Comparison of ENCODE assay signal across 9 mouse cellular contexts in genomic region chr13:97837443-97838000, GRCm38 (mm10).
A peak's percentile ranks its signal among the peaks of the same experiment; 100 is the strongest.
DNase-seq lines count a peak whose midpoint lies in the region; ATAC-seq and TF ChIP-seq lines count a peak whose summit lies in the region.
"Had no signal": no experiment of that assay in that cellular context is flagged by ENCODE, and none has a peak within 500 bp of the region (broad histone marks: within the 10 kb centered on the region; RNA-seq: fewer than 3 reads in every experiment).

No protein-coding gene starts in this region.

- no peaks in the 10 kb centered on the region for H3K36me3 ChIP-seq in lung, embryonic 16.5 days (ENCODE audit: control insufficient read depth, insufficient read depth, low read length)

- no peak overlapping the region for H3K4me3 ChIP-seq in gastrocnemius, adult 2 months
- H3K4me3 ChIP-seq in lung, embryonic 16.5 days (ENCODE audit: low read length): no peak overlapping the region

- DNase-seq in gastrocnemius, postnatal 14 days: peak; percentile 13
- no peak for DNase-seq in gastrocnemius, adult 2 months
- DNase-seq in R1 (ENCODE audit: low read depth, low spot score): peak; percentile 35
- DNase-seq in heart, postnatal 14 days: peak; percentile 30 to 64
- no peak for DNase-seq in thymus, postnatal 14 days
- DNase-seq in thymus, postnatal 36 days: no peak

- no peak overlapping the region for H3K27ac ChIP-seq in gastrocnemius, adult 2 months
- H3K27ac ChIP-seq in lung, embryonic 16.5 days (ENCODE audit: low read length): no peak overlapping the region; the same call in 1 of the 2 replicates

- intact Hi-C loops in gastrocnemius, postnatal 14 days (cut with DNase I; ENCODE audit: low total_unique reads): no loop called here
- intact Hi-C loops in gastrocnemius, adult 2 months (cut with DNase I): no loop called here
- intact Hi-C loops in heart, postnatal 14 days (cut with DNase I): no loop called here

- peaks cover 6% of the 10 kb centered on the region for H3K4me1 ChIP-seq in lung, embryonic 16.5 days (replicated peaks; ENCODE audit: control insufficient read depth, insufficient read depth, low read length)

- TF ChIP-seq CTCF in gastrocnemius, adult 2 months (IDR thresholded peaks at IDR 0.05): no peak

- no peaks in the 10 kb centered on the region; the same call in 1 of the 2 replicates for H3K27me3 ChIP-seq in lung, embryonic 16.5 days (ENCODE audit: control insufficient read depth, insufficient read depth, low read depth, low read length)
- H3K27me3 ChIP-seq: CH12.LX had no signal

- H3K9me3 ChIP-seq in lung, embryonic 16.5 days (ENCODE audit: control insufficient read depth, low read length): no peaks in the 10 kb centered on the region

- 22% methylated on average over 7 of the region's 7 CpGs for WGBS in lung, embryonic 16.5 days

- ATAC-seq in lung, embryonic 16.5 days (ENCODE audit: low read depth): peak; percentile 74
- no peak for ATAC-seq in frontal cortex, adult (ENCODE audit: low TSS enrichment)

- H3K4me2 ChIP-seq in lung, embryonic 16.5 days (ENCODE audit: low read depth, low read length): no peak overlapping the region

- H3K9ac ChIP-seq in lung, embryonic 16.5 days (ENCODE audit: low read length): no peak overlapping the region

Comparison
In these comparisons a context has a peak if more than half of its experiments do, and no peak if none do; other contexts are left out.
1. DNase-seq: peak in gastrocnemius, postnatal 14 days (single experiment), R1 (single experiment) and heart, postnatal 14 days (2 of 2); none in gastrocnemius, adult 2 months (single experiment), thymus, postnatal 14 days (single experiment) and thymus, postnatal 36 days (0 of 2).